Mouse (Mus musculus) cerebellum, adult 2 months (tissue): ENCODE results near the gene Gtpbp2.

ENCODE experiments used
- CTCF ChIP-seq: fragments of 200-500 bp; IDR thresholded peaks from 2 replicates; pipeline ENCODE4 v1.5.1; 2011; ENCODE audit warnings: low read depth, mild to moderate bottlenecking, control low read depth, low read length, moderate library complexity, borderline replicate concordance; ENCODE audit not compliant: insufficient read depth
- POLR2A ChIP-seq: fragments of 200-500 bp; IDR thresholded peaks from 2 replicates; pipeline ENCODE4 v1.6.1; 2011; ENCODE audit warnings: low read length, control low read depth, borderline replicate concordance; ENCODE audit not compliant: insufficient read depth

DNA sequence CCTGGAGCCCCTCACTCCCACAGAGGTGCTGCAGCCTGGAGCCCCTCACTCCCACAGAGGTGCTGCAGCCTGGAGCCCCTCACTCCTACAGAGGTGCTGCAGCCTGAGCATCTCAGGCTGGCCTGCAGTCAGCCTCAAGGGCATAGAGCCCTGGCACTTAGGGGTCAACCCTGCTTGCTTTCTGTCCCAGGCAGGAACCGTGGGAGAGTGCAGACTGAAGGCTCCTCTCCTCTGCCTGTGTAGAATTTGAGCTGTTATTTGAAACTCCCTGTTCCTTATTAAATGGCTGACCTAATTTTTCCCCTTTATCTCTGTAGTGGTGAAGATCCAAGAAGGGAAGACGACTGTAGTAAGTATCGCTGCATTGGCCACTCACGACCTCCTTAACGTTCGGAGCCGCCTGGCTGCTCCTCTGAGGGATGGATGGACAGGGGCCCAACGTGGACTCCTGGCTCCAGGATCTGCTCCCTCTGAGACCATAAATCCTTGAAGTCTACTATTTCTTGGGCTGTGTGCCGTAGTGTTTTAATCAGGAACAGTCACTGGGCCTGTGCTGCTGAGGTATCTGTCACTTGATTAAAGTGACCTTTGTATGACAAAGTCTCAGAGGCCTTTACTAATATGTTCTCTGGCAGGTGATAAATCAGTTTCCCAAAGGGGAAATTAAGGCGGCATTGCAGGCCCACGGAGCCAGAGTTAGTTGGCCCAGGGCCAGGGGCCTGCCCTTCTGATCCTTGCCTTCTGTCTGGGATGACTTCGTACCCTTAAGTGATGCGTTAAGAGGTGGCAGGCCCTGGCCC lies 43.0 kb upstream of the Gtpbp2 start:
- TF ChIP-seq POLR2A = no peak
- no peak for TF ChIP-seq CTCF
